Mouse (Mus musculus): Measurements from ENCODE around the gene Tnks1bp1. TPM values are rescaled to one million over a fixed set of nuclear protein-coding genes. Genes with fewer than 3 reads are reported as not detected.
A peak's percentile ranks its signal among the peaks of the same experiment; 100 is the strongest.

Tnks1bp1 gene
- 118 and 155 TPM in 2 replicates for polyA plus RNA-seq (2011; ENCODE audit: insufficient read length, low read depth, missing spikeins)

DNA sequence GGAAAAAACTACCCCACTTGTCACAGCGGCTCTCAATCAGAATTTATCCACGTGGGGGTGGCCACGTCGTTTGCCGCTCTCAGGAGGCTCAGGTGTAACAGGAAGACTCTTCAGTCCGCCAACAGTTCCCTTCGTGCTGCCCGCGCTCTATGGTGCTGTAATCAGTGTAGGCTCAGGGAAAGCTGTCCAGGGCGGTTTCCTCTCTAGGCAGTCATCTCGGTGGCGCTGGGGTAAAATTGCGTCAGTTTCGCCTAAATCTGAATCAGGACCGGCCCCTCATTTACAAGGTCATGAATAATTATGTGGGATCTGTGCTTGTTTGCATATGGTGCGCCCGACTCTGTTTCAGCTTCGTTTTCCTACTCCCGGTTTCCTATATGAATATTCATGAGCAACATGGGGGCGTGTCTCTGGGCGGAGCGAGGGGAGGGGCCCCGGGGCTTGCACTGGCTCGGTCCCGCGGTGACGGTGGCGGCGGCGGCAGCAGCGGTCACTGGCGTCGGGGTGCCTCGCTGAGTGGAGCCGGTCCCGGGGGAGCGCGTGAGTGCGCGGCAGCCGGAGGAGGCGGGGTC, at the start of gene Tnks1bp1:
Tnks1bp1 (plus strand) TSS at position 427 of the 572 bp plus-strand sequence.
- Histone ChIP-seq H3K27ac (ENCODE audit: insufficient read depth, low read length) (peak within 1 kb of the TSS; percentile 98), H3K4me1 (ENCODE audit: control insufficient read depth, insufficient read depth, low read length) (peaks cover 11% of the 10 kb centered on the region; the same call in 1 of the 2 replicates), H3K4me3 (ENCODE audit: insufficient read depth, low read length) (peak within 1 kb of the TSS; percentile 70)
- TF ChIP-seq CTCF (IDR thresholded peaks at IDR 0.05; ENCODE audit: borderline replicate concordance, insufficient read depth, low read length) (no peak), POLR2A (IDR thresholded peaks at IDR 0.05; ENCODE audit: low read depth, low read length) (peak; percentile 31)

GRCm38 (mm10) chr2:84999486-85000181, 48.2 kb upstream of the Tnks1bp1 start:
- no peak overlapping the region for H3K4me3 ChIP-seq (ENCODE audit: insufficient read depth, low read length)
- no peak overlapping the region for H3K27ac ChIP-seq (ENCODE audit: insufficient read depth, low read length)
- TF ChIP-seq CTCF (IDR thresholded peaks at IDR 0.05; ENCODE audit: borderline replicate concordance, insufficient read depth, low read length): no peak
- TF ChIP-seq POLR2A (IDR thresholded peaks at IDR 0.05; ENCODE audit: low read depth, low read length): no peak
- H3K4me1 ChIP-seq (ENCODE audit: control insufficient read depth, insufficient read depth, low read length): no peaks in the 10 kb centered on the region

- TF ChIP-seq CTCF (IDR thresholded peaks at IDR 0.05; ENCODE audit: borderline replicate concordance, insufficient read depth, low read length) (no peak), POLR2A (IDR thresholded peaks at IDR 0.05; ENCODE audit: low read depth, low read length) (no peak)
- no peaks in the 10 kb centered on the region for H3K4me1 ChIP-seq (ENCODE audit: control insufficient read depth, insufficient read depth, low read length)
Measured at GRCm38 (mm10) chr2:85001497-85001896, 46.3 kb upstream of the Tnks1bp1 start.

DNA sequence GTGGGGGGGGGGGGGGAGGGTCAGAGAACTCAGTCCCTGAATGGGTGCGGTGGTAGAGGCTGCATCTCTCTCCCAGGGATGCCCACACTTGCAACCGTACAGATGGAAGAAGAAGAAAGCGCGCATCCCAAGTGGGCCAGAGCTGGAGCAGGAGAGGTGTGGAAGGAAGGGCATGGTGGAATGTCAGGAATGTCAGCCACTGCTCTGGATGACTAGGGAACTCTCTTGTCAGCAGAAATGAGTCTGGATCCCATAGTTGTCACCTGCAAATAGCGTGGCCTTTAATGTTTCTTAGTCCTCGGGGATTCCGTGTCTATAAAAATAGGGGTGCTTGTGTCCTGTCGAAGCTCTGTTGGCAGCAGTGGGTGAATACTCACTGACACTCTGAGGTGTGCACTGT, 45.2 kb upstream of the Tnks1bp1 start:
- Histone ChIP-seq H3K27ac (ENCODE audit: insufficient read depth, low read length) (no peak overlapping the region), H3K4me3 (ENCODE audit: insufficient read depth, low read length) (no peak overlapping the region), H3K4me1 (ENCODE audit: control insufficient read depth, insufficient read depth, low read length) (no peaks in the 10 kb centered on the region)
- TF ChIP-seq CTCF (IDR thresholded peaks at IDR 0.05; ENCODE audit: borderline replicate concordance, insufficient read depth, low read length): no peak
- TF ChIP-seq POLR2A (IDR thresholded peaks at IDR 0.05; ENCODE audit: low read depth, low read length): no peak

More at GRCm38 (mm10) chr2:85001497-85001896, 46.3 kb upstream of the Tnks1bp1 start:
- H3K4me3 ChIP-seq (ENCODE audit: insufficient read depth, low read length): no peak overlapping the region
- no peak overlapping the region for H3K27ac ChIP-seq (ENCODE audit: insufficient read depth, low read length)

- TF ChIP-seq POLR2A (IDR thresholded peaks at IDR 0.05; ENCODE audit: low read depth, low read length) (no peak), CTCF (IDR thresholded peaks at IDR 0.05; ENCODE audit: borderline replicate concordance, insufficient read depth, low read length) (no peak)
- no peak overlapping the region for H3K27ac ChIP-seq (ENCODE audit: insufficient read depth, low read length)
- H3K4me3 ChIP-seq (ENCODE audit: insufficient read depth, low read length): no peak overlapping the region
- H3K4me1 ChIP-seq (ENCODE audit: control insufficient read depth, insufficient read depth, low read length): no peaks in the 10 kb centered on the region
Measured at GRCm38 (mm10) chr2:85004341-85004740, 43.5 kb upstream of the Tnks1bp1 start.

DNA sequence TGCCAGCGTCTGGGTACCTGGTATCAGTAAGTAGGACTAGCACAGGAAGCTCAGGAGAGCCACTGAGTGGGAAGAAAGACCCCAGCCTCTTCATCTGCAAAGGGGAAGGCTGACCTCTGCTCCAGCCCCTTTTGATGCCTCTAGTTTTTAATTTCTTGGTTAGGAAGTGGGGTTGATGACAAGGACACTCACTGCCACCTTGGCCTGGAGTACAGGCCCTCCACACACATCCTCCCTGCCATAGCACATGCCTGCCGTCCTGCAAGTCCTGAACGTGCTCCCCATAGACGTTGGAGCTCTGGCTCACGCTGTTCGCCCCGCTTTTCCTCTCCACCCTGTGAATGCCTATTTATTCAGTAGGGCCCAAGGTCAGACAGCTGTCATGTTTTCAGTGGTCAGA, 41.2 kb upstream of the Tnks1bp1 start:
- TF ChIP-seq POLR2A (IDR thresholded peaks at IDR 0.05; ENCODE audit: low read depth, low read length): no peak
- no peak for TF ChIP-seq CTCF (IDR thresholded peaks at IDR 0.05; ENCODE audit: borderline replicate concordance, insufficient read depth, low read length)
- Histone ChIP-seq H3K4me1 (ENCODE audit: control insufficient read depth, insufficient read depth, low read length) (no peaks in the 10 kb centered on the region), H3K27ac (ENCODE audit: insufficient read depth, low read length) (no peak overlapping the region), H3K4me3 (ENCODE audit: insufficient read depth, low read length) (no peak overlapping the region)

- TF ChIP-seq CTCF (IDR thresholded peaks at IDR 0.05; ENCODE audit: borderline replicate concordance, insufficient read depth, low read length) (no peak), POLR2A (IDR thresholded peaks at IDR 0.05; ENCODE audit: low read depth, low read length) (no peak)
- no peak overlapping the region for H3K27ac ChIP-seq (ENCODE audit: insufficient read depth, low read length)
- H3K4me1 ChIP-seq (ENCODE audit: control insufficient read depth, insufficient read depth, low read length): no peaks in the 10 kb centered on the region
- H3K4me3 ChIP-seq (ENCODE audit: insufficient read depth, low read length): no peak overlapping the region
Measured at GRCm38 (mm10) chr2:85007729-85008128, 40.1 kb upstream of the Tnks1bp1 start.

GRCm38 (mm10) chr2:85009212-85009611, 38.6 kb upstream of the Tnks1bp1 start:
- H3K27ac ChIP-seq (ENCODE audit: insufficient read depth, low read length): no peak overlapping the region
- no peaks in the 10 kb centered on the region for H3K4me1 ChIP-seq (ENCODE audit: control insufficient read depth, insufficient read depth, low read length)
- no peak overlapping the region for H3K4me3 ChIP-seq (ENCODE audit: insufficient read depth, low read length)
- TF ChIP-seq POLR2A (IDR thresholded peaks at IDR 0.05; ENCODE audit: low read depth, low read length): no peak
- no peak for TF ChIP-seq CTCF (IDR thresholded peaks at IDR 0.05; ENCODE audit: borderline replicate concordance, insufficient read depth, low read length)

DNA sequence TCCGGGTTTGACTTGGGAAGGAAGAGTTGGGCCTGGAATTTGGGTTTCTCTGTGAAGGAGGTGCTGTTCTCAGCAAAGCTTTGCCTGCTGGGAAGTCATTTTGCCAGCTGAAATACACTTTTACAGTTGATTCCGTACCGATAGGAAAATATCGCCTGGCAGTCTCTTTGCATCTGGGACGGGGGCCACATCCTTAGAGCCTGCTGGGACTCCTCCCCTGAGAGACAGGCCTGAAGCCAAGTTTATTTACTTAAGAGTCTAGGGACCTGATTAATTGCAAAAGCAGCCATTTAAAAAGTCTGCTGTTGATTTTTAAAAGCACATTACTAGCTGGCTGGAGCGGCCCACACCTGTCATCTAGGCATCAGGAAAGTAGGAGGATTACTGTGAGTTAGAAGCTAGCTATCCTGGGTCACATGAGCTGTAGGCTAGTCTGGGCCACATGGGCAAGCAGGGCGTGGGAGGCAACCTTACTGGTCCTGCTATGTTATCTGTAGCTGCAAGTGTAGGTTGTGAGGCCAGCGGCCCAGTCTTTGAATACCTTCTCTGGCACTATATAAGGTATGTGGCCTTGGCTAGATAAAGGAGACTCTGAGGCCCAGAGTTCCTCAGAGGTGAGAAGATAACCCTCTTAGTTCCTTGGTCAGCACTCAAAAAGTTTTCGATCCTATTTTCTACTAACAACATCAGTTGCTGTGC, 35.8 kb upstream of the Tnks1bp1 start:
- Histone ChIP-seq H3K4me3 (ENCODE audit: insufficient read depth, low read length) (no peak overlapping the region), H3K27ac (ENCODE audit: insufficient read depth, low read length) (no peak overlapping the region), H3K4me1 (ENCODE audit: control insufficient read depth, insufficient read depth, low read length) (no peaks in the 10 kb centered on the region)
- TF ChIP-seq CTCF (IDR thresholded peaks at IDR 0.05; ENCODE audit: borderline replicate concordance, insufficient read depth, low read length) (no peak), POLR2A (IDR thresholded peaks at IDR 0.05; ENCODE audit: low read depth, low read length) (no peak)

GRCm38 (mm10) chr2:85012679-85013078, 35.1 kb upstream of the Tnks1bp1 start:
- Histone ChIP-seq H3K4me1 (ENCODE audit: control insufficient read depth, insufficient read depth, low read length) (no peaks in the 10 kb centered on the region), H3K4me3 (ENCODE audit: insufficient read depth, low read length) (no peak overlapping the region), H3K27ac (ENCODE audit: insufficient read depth, low read length) (no peak overlapping the region)
- TF ChIP-seq POLR2A (IDR thresholded peaks at IDR 0.05; ENCODE audit: low read depth, low read length) (no peak), CTCF (IDR thresholded peaks at IDR 0.05; ENCODE audit: borderline replicate concordance, insufficient read depth, low read length) (no peak)
